Mouse (Mus musculus): ENCODE measurements around the gene Etv6. TPM values are rescaled to one million over a fixed set of nuclear protein-coding genes. Genes with fewer than 3 reads are reported as not detected.

Etv6 gene
- total and polyA plus RNA-seq, 3 experiments = 9.8 to 14.0 (median 11.4) TPM

- no peak for DNase-seq
- Histone ChIP-seq H3K4me3 (no peak overlapping the region), H3K27me3 (ENCODE audit: control insufficient read depth, insufficient read depth, low read length) (no peaks in the 10 kb centered on the region), H3K36me3 (ENCODE audit: control insufficient read depth, insufficient read depth, low read length) (no peaks in the 10 kb centered on the region), H3K4me1 (ENCODE audit: control insufficient read depth, insufficient read depth, low read length) (peaks cover 8% of the 10 kb centered on the region), H3K79me2 (replicated peaks; ENCODE audit: control insufficient read depth, insufficient read depth, low read length) (no peaks in the 10 kb centered on the region), H3K9ac (ENCODE audit: low read depth, low read length) (no peak overlapping the region), H3K27ac (no peak overlapping the region)
- 93% methylated on average over 6 of the region's 6 CpGs for WGBS
- intact Hi-C loops (cut with DNase I) = no loop called here
- TF ChIP-seq POLR2A (IDR thresholded peaks at IDR 0.05; ENCODE audit: insufficient read depth, low read depth, low read length) = no peak
These were observed 182.2 kb downstream of the Etv6 start for GRCm38 (mm10) chr6:134217747-134218146.

DNA sequence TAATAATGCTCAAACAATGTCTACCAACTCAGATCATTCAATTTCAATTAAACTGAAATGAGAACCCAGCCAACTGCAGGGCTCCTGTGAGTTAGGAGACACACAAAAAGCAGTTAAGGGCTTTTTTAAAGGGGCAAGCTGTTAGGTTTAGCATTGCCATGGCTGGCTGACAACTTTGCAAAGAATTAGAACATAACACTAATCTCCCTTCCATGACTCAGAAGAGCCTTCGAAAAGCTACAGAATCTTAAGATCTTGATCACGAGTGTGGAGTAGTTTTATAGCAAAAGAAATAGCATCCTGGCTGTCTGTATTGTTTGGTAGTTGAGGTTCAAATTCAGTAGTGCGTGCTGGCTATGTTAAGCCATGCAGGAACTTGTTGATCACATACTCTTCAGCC is 182.9 kb downstream of the Etv6 start:
- WGBS = 85% methylated on average over 3 of the region's 3 CpGs
- no peak for DNase-seq

GRCm38 (mm10) chr6:134219358-134219757 is 183.9 kb downstream of the Etv6 start:
- H3K27ac ChIP-seq = no peak overlapping the region
- intact Hi-C loops (cut with DNase I) = no loop called here
- peak in 1 of 2 experiments; percentile 35 for DNase-seq

More for the DNA sequence above, 182.9 kb downstream of the Etv6 start:
- Histone ChIP-seq H3K27me3 (ENCODE audit: control insufficient read depth, insufficient read depth, low read length) (no peaks in the 10 kb centered on the region), H3K79me2 (replicated peaks; ENCODE audit: control insufficient read depth, insufficient read depth, low read length) (no peaks in the 10 kb centered on the region), H3K36me3 (ENCODE audit: control insufficient read depth, insufficient read depth, low read length) (peaks cover 2% of the 10 kb centered on the region), H3K4me1 (ENCODE audit: control insufficient read depth, insufficient read depth, low read length) (peaks cover 8% of the 10 kb centered on the region), H3K9ac (ENCODE audit: low read depth, low read length) (no peak overlapping the region), H3K4me3 (no peak overlapping the region), H3K27ac (no peak overlapping the region)
- intact Hi-C loops (cut with DNase I) = no loop called here
- TF ChIP-seq CTCF (IDR thresholded peaks at IDR 0.05) = no peak
- no peak for TF ChIP-seq EP300 (IDR thresholded peaks at IDR 0.05; ENCODE audit: insufficient read depth, low read depth, low read length)
- no peak for TF ChIP-seq POLR2A (IDR thresholded peaks at IDR 0.05; ENCODE audit: insufficient read depth, low read depth, low read length)

DNA sequence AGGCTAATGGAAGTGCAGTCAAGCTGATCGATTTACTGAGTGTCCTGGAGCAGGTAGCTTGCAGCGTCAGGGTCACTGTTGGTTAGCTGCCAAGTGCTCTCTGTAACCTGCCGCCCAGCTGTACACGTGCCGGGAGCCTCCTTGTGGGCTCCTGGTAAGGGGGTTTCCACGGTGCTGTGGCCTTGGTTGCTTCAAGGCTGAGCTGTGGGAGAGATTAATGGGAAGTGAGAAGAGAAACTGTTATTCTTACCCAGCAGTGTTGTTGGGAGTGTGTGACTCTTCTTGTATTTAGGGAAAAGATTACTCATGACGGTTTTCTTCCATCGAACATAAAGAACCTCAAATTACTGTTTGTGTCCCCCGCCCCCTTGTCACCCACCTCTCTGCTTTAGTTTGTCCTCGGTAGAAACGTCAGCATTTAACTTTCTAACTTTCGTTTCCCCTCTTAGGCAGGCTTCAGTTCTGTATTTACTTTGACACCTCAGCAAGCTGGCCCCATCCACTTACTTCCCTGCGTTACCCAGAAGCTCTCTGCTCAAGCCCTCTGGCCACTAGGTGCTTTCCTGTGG is 184.8 kb downstream of the Etv6 start:
- DNase-seq = peak in 1 of 2 experiments; percentile 24
- H3K9ac ChIP-seq (ENCODE audit: low read depth, low read length) = no peak overlapping the region
- H3K4me1 ChIP-seq (ENCODE audit: control insufficient read depth, insufficient read depth, low read length) = peaks cover 8% of the 10 kb centered on the region
- H3K36me3 ChIP-seq (ENCODE audit: control insufficient read depth, insufficient read depth, low read length) = peaks cover 2% of the 10 kb centered on the region
- intact Hi-C loops (cut with DNase I) = no loop called here
- 67% methylated on average over 13 of the region's 13 CpGs for WGBS
- TF ChIP-seq CTCF (IDR thresholded peaks at IDR 0.05) = no peak
- no peak for TF ChIP-seq EP300 (IDR thresholded peaks at IDR 0.05; ENCODE audit: insufficient read depth, low read depth, low read length)
- TF ChIP-seq POLR2A (IDR thresholded peaks at IDR 0.05; ENCODE audit: insufficient read depth, low read depth, low read length) = no peak
- H3K4me3 ChIP-seq = no peak overlapping the region
- no peak overlapping the region for H3K27ac ChIP-seq
- H3K27me3 ChIP-seq (ENCODE audit: control insufficient read depth, insufficient read depth, low read length) = no peaks in the 10 kb centered on the region
- no peaks in the 10 kb centered on the region for H3K79me2 ChIP-seq (replicated peaks; ENCODE audit: control insufficient read depth, insufficient read depth, low read length)

More at GRCm38 (mm10) chr6:134219358-134219757, 183.9 kb downstream of the Etv6 start:
- H3K4me3 ChIP-seq = no peak overlapping the region
- WGBS = 39% methylated on average over 6 of the region's 6 CpGs
- TF ChIP-seq POLR2A (IDR thresholded peaks at IDR 0.05; ENCODE audit: insufficient read depth, low read depth, low read length) (no peak), CTCF (IDR thresholded peaks at IDR 0.05) (no peak), EP300 (IDR thresholded peaks at IDR 0.05; ENCODE audit: insufficient read depth, low read depth, low read length) (no peak)
- H3K9ac ChIP-seq (ENCODE audit: low read depth, low read length) = no peak overlapping the region
- H3K4me1 ChIP-seq (ENCODE audit: control insufficient read depth, insufficient read depth, low read length) = peaks cover 8% of the 10 kb centered on the region
- H3K36me3 ChIP-seq (ENCODE audit: control insufficient read depth, insufficient read depth, low read length) = peaks cover 2% of the 10 kb centered on the region
- H3K27me3 ChIP-seq (ENCODE audit: control insufficient read depth, insufficient read depth, low read length) = no peaks in the 10 kb centered on the region
- H3K79me2 ChIP-seq (replicated peaks; ENCODE audit: control insufficient read depth, insufficient read depth, low read length) = no peaks in the 10 kb centered on the region

DNA sequence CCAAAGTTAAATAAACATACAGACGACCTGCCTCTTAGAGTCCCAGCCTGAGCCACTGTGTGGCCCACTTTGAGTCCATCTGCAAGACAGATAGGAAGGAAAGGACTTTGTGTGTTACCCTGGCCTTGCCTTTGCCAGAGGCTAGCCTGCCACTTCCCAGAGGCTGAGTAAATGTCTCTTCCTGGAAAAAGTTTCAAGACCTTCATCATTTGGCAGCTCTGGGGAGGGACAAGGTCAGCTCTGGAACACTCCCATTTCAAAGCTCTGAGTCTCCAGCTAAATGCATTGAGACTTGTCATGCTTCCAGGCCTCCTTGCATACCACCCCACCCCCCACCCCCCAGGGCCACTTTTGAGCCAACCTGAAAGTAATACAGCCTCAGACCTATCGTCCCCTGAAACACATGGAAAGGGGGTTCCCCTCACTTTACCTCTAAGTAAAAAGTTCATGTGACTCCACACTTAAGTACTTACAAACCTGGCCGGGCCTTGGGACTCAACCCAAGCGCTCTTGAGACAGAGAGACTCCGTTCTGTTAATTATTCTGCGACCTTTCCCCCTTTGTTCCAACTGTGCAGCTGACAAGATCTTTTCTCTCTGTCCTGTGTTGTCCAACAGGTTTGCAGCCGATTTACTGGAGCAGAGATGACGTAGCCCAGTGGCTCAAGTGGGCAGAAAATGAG is 186.9 kb downstream of the Etv6 start:
- Histone ChIP-seq H3K36me3 (ENCODE audit: control insufficient read depth, insufficient read depth, low read length) (peaks cover 2% of the 10 kb centered on the region), H3K27me3 (ENCODE audit: control insufficient read depth, insufficient read depth, low read length) (no peaks in the 10 kb centered on the region), H3K27ac (no peak overlapping the region), H3K4me3 (no peak overlapping the region), H3K79me2 (replicated peaks; ENCODE audit: control insufficient read depth, insufficient read depth, low read length) (no peaks in the 10 kb centered on the region), H3K4me1 (ENCODE audit: control insufficient read depth, insufficient read depth, low read length) (peaks cover 8% of the 10 kb centered on the region), H3K9ac (ENCODE audit: low read depth, low read length) (no peak overlapping the region)
- WGBS = 75% methylated on average over 8 of the region's 8 CpGs
- no peak for DNase-seq
- intact Hi-C loops (cut with DNase I) = no loop called here
- no peak for TF ChIP-seq EP300 (IDR thresholded peaks at IDR 0.05; ENCODE audit: insufficient read depth, low read depth, low read length)
- TF ChIP-seq POLR2A (IDR thresholded peaks at IDR 0.05; ENCODE audit: insufficient read depth, low read depth, low read length) = no peak
- no peak for TF ChIP-seq CTCF (IDR thresholded peaks at IDR 0.05)

DNA sequence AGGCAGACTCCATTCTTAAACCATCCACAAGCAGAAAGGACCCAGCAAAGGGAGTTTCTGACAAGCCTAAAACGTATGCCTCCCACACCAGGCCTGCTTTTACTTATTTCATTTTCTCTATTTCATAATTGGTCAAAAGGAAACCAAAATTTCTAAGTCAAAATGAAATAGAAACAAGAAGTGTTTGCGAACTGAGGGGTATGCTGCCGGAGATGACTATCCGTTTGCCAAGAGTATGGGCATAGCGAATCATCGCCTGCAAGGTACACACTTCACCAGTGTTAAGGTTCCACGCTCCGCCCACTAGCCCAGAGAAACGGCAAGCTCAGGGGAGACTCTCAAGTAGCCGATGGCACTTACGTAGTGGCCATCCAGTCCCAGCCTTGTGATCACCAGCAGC is 190.1 kb downstream of the Etv6 start:
- TF ChIP-seq CTCF (IDR thresholded peaks at IDR 0.05) (no peak), EP300 (IDR thresholded peaks at IDR 0.05; ENCODE audit: insufficient read depth, low read depth, low read length) (no peak)
- intact Hi-C loops (cut with DNase I) = no loop called here

More for the DNA sequence above, 190.1 kb downstream of the Etv6 start:
- Histone ChIP-seq H3K9ac (ENCODE audit: low read depth, low read length) (no peak overlapping the region), H3K4me1 (ENCODE audit: control insufficient read depth, insufficient read depth, low read length) (peaks cover 2% of the 10 kb centered on the region), H3K4me3 (no peak overlapping the region), H3K79me2 (replicated peaks; ENCODE audit: control insufficient read depth, insufficient read depth, low read length) (no peaks in the 10 kb centered on the region), H3K36me3 (ENCODE audit: control insufficient read depth, insufficient read depth, low read length) (peaks cover 2% of the 10 kb centered on the region), H3K27ac (no peak overlapping the region), H3K27me3 (ENCODE audit: control insufficient read depth, insufficient read depth, low read length) (no peaks in the 10 kb centered on the region)
- 91% methylated on average over 11 of the region's 11 CpGs for WGBS
- DNase-seq = no peak

All from heart, adult 2 months (tissue).